Mouse (Mus musculus): ENCODE data around the gene Fbxo45. TPM values are rescaled to one million over a fixed set of nuclear protein-coding genes. Genes with fewer than 3 reads are reported as not detected.
A peak's percentile ranks its signal among the peaks of the same experiment; 100 is the strongest.

Fbxo45 gene
- polyA plus RNA-seq (2014; fragmentation: Nextera tagmentation; extraction: Ambion mirVana): 15.0 and 15.6 TPM in 2 replicates

GRCm38 (mm10) chr16:32246952-32247370 lies at the start of gene Fbxo45, which contains the start of gene Wdr53:
Fbxo45 (minus strand) TSS chr16:32247158.
Wdr53 (plus strand) TSS chr16:32247227.
- under 1% methylated on average over 44 of the region's 48 CpGs for WGBS
- peak; percentile 99 for ATAC-seq (ENCODE audit: low FRiP score, low TSS enrichment)
- Histone ChIP-seq H3K27me3 (ENCODE audit: control insufficient read depth, insufficient read depth, low read length) (no peaks in the 10 kb centered on the region), H3K27ac (replicated peaks; ENCODE audit: low read depth, low read length) (peak within 1 kb of the TSS; percentile 93), H3K4me2 (ENCODE audit: low read length) (peak within 1 kb of the TSS; percentile 81), H3K36me3 (ENCODE audit: control insufficient read depth, insufficient read depth, low read length) (peaks cover 3% of the 10 kb centered on the region; the same call in 1 of the 2 replicates), H3K4me3 (replicated peaks; ENCODE audit: low read depth, low read length) (peak within 1 kb of the TSS; percentile 76), H3K9ac (replicated peaks; ENCODE audit: low read length) (peak within 1 kb of the TSS; percentile 88), H3K9me3 (ENCODE audit: control insufficient read depth, low read length) (no peaks in the 10 kb centered on the region), H3K4me1 (ENCODE audit: control insufficient read depth, insufficient read depth, low read length) (peaks cover 17% of the 10 kb centered on the region)
- DNase-seq: peak; percentile 97

GRCm38 (mm10) chr16:32291821-32292220 lies 44.9 kb upstream of the Fbxo45 start:
- Histone ChIP-seq H3K9ac (replicated peaks; ENCODE audit: low read length) (no peak overlapping the region), H3K9me3 (ENCODE audit: control insufficient read depth, low read length) (no peaks in the 10 kb centered on the region; the same call in 1 of the 2 replicates), H3K4me2 (ENCODE audit: low read length) (no peak overlapping the region), H3K4me3 (replicated peaks; ENCODE audit: low read depth, low read length) (no peak overlapping the region), H3K4me1 (ENCODE audit: control insufficient read depth, insufficient read depth, low read length) (no peaks in the 10 kb centered on the region), H3K36me3 (ENCODE audit: control insufficient read depth, insufficient read depth, low read length) (peaks cover 54% of the 10 kb centered on the region), H3K27me3 (ENCODE audit: control insufficient read depth, insufficient read depth, low read length) (no peaks in the 10 kb centered on the region), H3K27ac (replicated peaks; ENCODE audit: low read depth, low read length) (no peak overlapping the region)
- no peak for ATAC-seq (ENCODE audit: low FRiP score, low TSS enrichment)
- WGBS: 99% methylated on average over 4 of the region's 4 CpGs
- DNase-seq: no peak

GRCm38 (mm10) chr16:32282608-32283007 lies 35.6 kb upstream of the Fbxo45 start:
- Histone ChIP-seq H3K27ac (replicated peaks; ENCODE audit: low read depth, low read length) (no peak overlapping the region), H3K4me1 (ENCODE audit: control insufficient read depth, insufficient read depth, low read length) (peaks cover 23% of the 10 kb centered on the region), H3K9me3 (ENCODE audit: control insufficient read depth, low read length) (no peaks in the 10 kb centered on the region), H3K36me3 (ENCODE audit: control insufficient read depth, insufficient read depth, low read length) (peaks cover 46% of the 10 kb centered on the region), H3K4me2 (ENCODE audit: low read length) (no peak overlapping the region), H3K4me3 (replicated peaks; ENCODE audit: low read depth, low read length) (no peak overlapping the region), H3K9ac (replicated peaks; ENCODE audit: low read length) (no peak overlapping the region), H3K27me3 (ENCODE audit: control insufficient read depth, insufficient read depth, low read length) (no peaks in the 10 kb centered on the region)
- DNase-seq (no peak), ATAC-seq (ENCODE audit: low FRiP score, low TSS enrichment) (no peak)

- H3K9ac ChIP-seq (replicated peaks; ENCODE audit: low read length): no peak overlapping the region
- H3K27ac ChIP-seq (replicated peaks; ENCODE audit: low read depth, low read length): no peak overlapping the region
- peaks cover 23% of the 10 kb centered on the region for H3K4me1 ChIP-seq (ENCODE audit: control insufficient read depth, insufficient read depth, low read length)
- no peak for DNase-seq
- 97% methylated on average over 8 of the region's 8 CpGs for WGBS
- H3K4me2 ChIP-seq (ENCODE audit: low read length): peak overlapping the region; percentile 58
- no peaks in the 10 kb centered on the region for H3K9me3 ChIP-seq (ENCODE audit: control insufficient read depth, low read length)
- no peaks in the 10 kb centered on the region for H3K27me3 ChIP-seq (ENCODE audit: control insufficient read depth, insufficient read depth, low read length)
- ATAC-seq (ENCODE audit: low FRiP score, low TSS enrichment): no peak
- peaks cover 23% of the 10 kb centered on the region for H3K36me3 ChIP-seq (ENCODE audit: control insufficient read depth, insufficient read depth, low read length)
- H3K4me3 ChIP-seq (replicated peaks; ENCODE audit: low read depth, low read length): peak overlapping the region; percentile 13; the same call in 1 of the 2 replicates
These were observed 33.3 kb upstream of the Fbxo45 start for GRCm38 (mm10) chr16:32280211-32280610.

- H3K4me3 ChIP-seq (replicated peaks; ENCODE audit: low read depth, low read length): peak overlapping the region; percentile 88
- peaks cover 23% of the 10 kb centered on the region for H3K4me1 ChIP-seq (ENCODE audit: control insufficient read depth, insufficient read depth, low read length)
- peak overlapping the region; percentile 91 for H3K9ac ChIP-seq (replicated peaks; ENCODE audit: low read length)
- no peaks in the 10 kb centered on the region for H3K9me3 ChIP-seq (ENCODE audit: control insufficient read depth, low read length)
- DNase-seq (no peak), ATAC-seq (ENCODE audit: low FRiP score, low TSS enrichment) (no peak)
- peak overlapping the region; percentile 94 for H3K27ac ChIP-seq (replicated peaks; ENCODE audit: low read depth, low read length)
- peaks cover 5% of the 10 kb centered on the region for H3K36me3 ChIP-seq (ENCODE audit: control insufficient read depth, insufficient read depth, low read length)
- WGBS: 61% methylated on average over 7 of the region's 7 CpGs
- H3K27me3 ChIP-seq (ENCODE audit: control insufficient read depth, insufficient read depth, low read length): no peaks in the 10 kb centered on the region
- peak overlapping the region; percentile 58 for H3K4me2 ChIP-seq (ENCODE audit: low read length)
These were observed 31.4 kb upstream of the Fbxo45 start for GRCm38 (mm10) chr16:32278396-32278795.

GRCm38 (mm10) chr16:32277308-32278256 lies 30.6 kb upstream of the Fbxo45 start, which contains the start of gene Rnf168:
Rnf168 (plus strand) TSS chr16:32277459.
- peak; percentile 93 for DNase-seq
- Histone ChIP-seq H3K27me3 (ENCODE audit: control insufficient read depth, insufficient read depth, low read length) (no peaks in the 10 kb centered on the region), H3K9ac (replicated peaks; ENCODE audit: low read length) (peak within 1 kb of the TSS; percentile 91), H3K27ac (replicated peaks; ENCODE audit: low read depth, low read length) (peak within 1 kb of the TSS; percentile 94), H3K4me1 (ENCODE audit: control insufficient read depth, insufficient read depth, low read length) (peaks cover 23% of the 10 kb centered on the region), H3K36me3 (ENCODE audit: control insufficient read depth, insufficient read depth, low read length) (no peaks in the 10 kb centered on the region), H3K4me2 (ENCODE audit: low read length) (peak within 1 kb of the TSS; percentile 58), H3K4me3 (replicated peaks; ENCODE audit: low read depth, low read length) (peak within 1 kb of the TSS; percentile 88), H3K9me3 (ENCODE audit: control insufficient read depth, low read length) (no peaks in the 10 kb centered on the region)
- under 1% methylated on average over 75 of the region's 75 CpGs for WGBS
- ATAC-seq (ENCODE audit: low FRiP score, low TSS enrichment): peak; percentile 83

GRCm38 (mm10) chr16:32275830-32276229 lies 28.9 kb upstream of the Fbxo45 start:
- no peak for ATAC-seq (ENCODE audit: low FRiP score, low TSS enrichment)
- Histone ChIP-seq H3K27ac (replicated peaks; ENCODE audit: low read depth, low read length) (no peak overlapping the region), H3K9ac (replicated peaks; ENCODE audit: low read length) (no peak overlapping the region), H3K36me3 (ENCODE audit: control insufficient read depth, insufficient read depth, low read length) (no peaks in the 10 kb centered on the region), H3K4me3 (replicated peaks; ENCODE audit: low read depth, low read length) (no peak overlapping the region), H3K4me2 (ENCODE audit: low read length) (no peak overlapping the region), H3K9me3 (ENCODE audit: control insufficient read depth, low read length) (no peaks in the 10 kb centered on the region), H3K27me3 (ENCODE audit: control insufficient read depth, insufficient read depth, low read length) (no peaks in the 10 kb centered on the region), H3K4me1 (ENCODE audit: control insufficient read depth, insufficient read depth, low read length) (peaks cover 17% of the 10 kb centered on the region)
- DNase-seq: no peak
- WGBS: 80% methylated on average over 1 of the region's 1 CpGs

GRCm38 (mm10) chr16:32275041-32275440 lies 28.1 kb upstream of the Fbxo45 start:
- no peaks in the 10 kb centered on the region for H3K27me3 ChIP-seq (ENCODE audit: control insufficient read depth, insufficient read depth, low read length)
- H3K9ac ChIP-seq (replicated peaks; ENCODE audit: low read length): no peak overlapping the region
- H3K4me2 ChIP-seq (ENCODE audit: low read length): no peak overlapping the region
- H3K27ac ChIP-seq (replicated peaks; ENCODE audit: low read depth, low read length): no peak overlapping the region
- no peak for DNase-seq
- H3K4me1 ChIP-seq (ENCODE audit: control insufficient read depth, insufficient read depth, low read length): peaks cover 16% of the 10 kb centered on the region
- H3K36me3 ChIP-seq (ENCODE audit: control insufficient read depth, insufficient read depth, low read length): no peaks in the 10 kb centered on the region
- H3K4me3 ChIP-seq (replicated peaks; ENCODE audit: low read depth, low read length): no peak overlapping the region
- 91% methylated on average over 6 of the region's 6 CpGs for WGBS
- H3K9me3 ChIP-seq (ENCODE audit: control insufficient read depth, low read length): no peaks in the 10 kb centered on the region
- no peak for ATAC-seq (ENCODE audit: low FRiP score, low TSS enrichment)

Measured in midbrain, embryonic 14.5 days (tissue).